Mouse (Mus musculus): Measurements from ENCODE around the gene Fam234a.

DNA sequence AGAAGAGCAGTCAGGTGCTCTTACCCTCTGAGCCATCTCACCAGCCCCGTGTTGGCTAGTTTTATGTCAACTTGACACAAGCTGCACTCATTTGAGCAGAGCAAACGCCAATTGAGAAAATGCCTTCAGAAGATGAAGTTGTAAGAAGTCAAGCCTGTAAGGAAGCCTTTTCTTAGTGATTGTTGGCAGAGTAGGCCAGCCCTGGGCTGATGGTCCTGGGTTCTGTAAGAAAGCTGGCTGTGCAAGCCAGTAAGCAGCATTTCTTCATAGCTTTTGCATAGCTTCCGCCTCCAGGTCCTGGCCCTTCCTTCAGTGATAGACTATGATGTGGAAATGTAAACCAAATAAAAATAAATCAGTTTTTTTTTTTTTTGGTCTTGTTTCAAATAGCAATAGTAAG, 28.5 kb upstream of the Fam234a start:
- TF ChIP-seq POLR2A (IDR thresholded peaks at IDR 0.05; ENCODE audit: low read depth, low read length) (no peak), CTCF (IDR thresholded peaks at IDR 0.05; ENCODE audit: borderline replicate concordance, insufficient read depth, low read length) (no peak)
